Mouse (Mus musculus) embryonic facial prominence, embryonic 11.5 days (tissue): Measurements from ENCODE around the gene Rnaset2b. TPM values are rescaled to one million over a fixed set of nuclear protein-coding genes. Genes with fewer than 3 reads are reported as not detected.
"Not testable (repeated sequence)": the region's sequence is repeated elsewhere in the genome, so short reads cannot be mapped to it uniquely, and the experiment has no call there.

Experiments used
- ATAC-seq: fragments of 200-750 bp; cut with Nextera tagmentation; replicated peaks from 2 replicates; pipeline ENCODE4 v1.8.0; 2017; ENCODE audit warnings: low read depth; ENCODE audit not compliant: insufficient number of reproducible peaks, low FRiP score, low TSS enrichment
- DNase-seq: peaks from one replicate; pipeline ENCODE4 v3.0.0-alpha.2; 2015; ENCODE audit warnings: low spot score
- H3K27ac ChIP-seq: fragments of 300-500 bp; sonication (generic); replicated peaks from 2 replicates; pipeline ENCODE4 v1.5.1; 2014; ENCODE audit warnings: mild to moderate bottlenecking, low read depth, low read length, control low read depth
- H3K27me3 ChIP-seq: fragments of 300-500 bp; sonication (generic); 2 replicates; pipeline ENCODE4 v1.6.1; 2014; ENCODE audit warnings: mild to moderate bottlenecking, low read length, moderate library complexity, mixed read lengths; ENCODE audit not compliant: control insufficient read depth, insufficient read depth
- H3K36me3 ChIP-seq: fragments of 300-500 bp; sonication (generic); replicated peaks from 2 replicates; pipeline ENCODE4 v1.6.1; 2014; ENCODE audit warnings: low read depth, mild to moderate bottlenecking, low read length, moderate library complexity, mixed read lengths; ENCODE audit not compliant: control insufficient read depth, insufficient read depth
- H3K4me1 ChIP-seq: fragments of 300-500 bp; sonication (generic); 2 replicates; pipeline ENCODE4 v1.6.1; 2014; ENCODE audit warnings: low read length, mixed read lengths; ENCODE audit not compliant: control insufficient read depth, insufficient read depth
- H3K4me2 ChIP-seq: fragments of 300-500 bp; sonication (generic); 2 replicates; pipeline ENCODE4 v1.6.1; 2014; ENCODE audit warnings: low read depth, mild to moderate bottlenecking, control low read depth, low read length, moderate library complexity
- H3K4me3 ChIP-seq: fragments of 300-500 bp; sonication (generic); 2 replicates; pipeline ENCODE4 v1.5.1; 2014; ENCODE audit warnings: low read depth, low read length, control low read depth
- H3K9ac ChIP-seq: fragments of 300-500 bp; sonication (generic); replicated peaks from 2 replicates; pipeline ENCODE4 v1.6.1; 2014; ENCODE audit warnings: mild to moderate bottlenecking, control low read depth, low read length
- H3K9me3 ChIP-seq: fragments of 300-500 bp; sonication (generic); replicated peaks from 2 replicates; pipeline ENCODE4 v1.6.1; 2016; ENCODE audit warnings: mild to moderate bottlenecking, low read length, inconsistent platforms, mixed read lengths; ENCODE audit not compliant: control insufficient read depth
- WGBS: fragments of 180-500 bp; shearing (Covaris S2); extraction: QIAGEN DNeasy Blood & Tissue Kit; methylation state at CpG from one replicate; pipeline ENCODE4 v1.1.7; 2014; 5-methylcytosine and 5-hydroxymethylcytosine counted together
- polyA plus RNA-seq: library from polyadenylated mRNA; unstranded; fragments of >200 nt; fragmentation: Nextera tagmentation; extraction: Ambion mirVana; gene quantifications from 2 replicates; pipeline ENCODE4 v1.2.1, GENCODE M21; 2014

Rnaset2b gene
- polyA plus RNA-seq, 1 experiment from 2014 or later: 153 TPM

GRCm38 (mm10) chr17:6996826-6997225 lies 26.4 kb downstream of the Rnaset2b start:
- not testable (repeated sequence) for H3K4me2 ChIP-seq, H3K9me3 ChIP-seq, H3K9ac ChIP-seq, ATAC-seq, H3K36me3 ChIP-seq, H3K4me3 ChIP-seq, DNase-seq, H3K27ac ChIP-seq, H3K4me1 ChIP-seq, H3K27me3 ChIP-seq
- 83% methylated on average over 8 of the region's 8 CpGs for WGBS

- H3K27ac ChIP-seq, H3K4me2 ChIP-seq, H3K9ac ChIP-seq, ATAC-seq, DNase-seq, H3K4me3 ChIP-seq, H3K4me1 ChIP-seq, H3K27me3 ChIP-seq, H3K36me3 ChIP-seq, H3K9me3 ChIP-seq: not testable (repeated sequence)
- WGBS: no CpG with 5 or more reads among the region's 7 CpGs
Measured at GRCm38 (mm10) chr17:6997778-6998490, 27.5 kb downstream of the Rnaset2b start.

- not testable (repeated sequence) for H3K27ac ChIP-seq, H3K4me1 ChIP-seq, DNase-seq, H3K4me3 ChIP-seq, ATAC-seq, H3K36me3 ChIP-seq, H3K4me2 ChIP-seq, H3K27me3 ChIP-seq, H3K9me3 ChIP-seq, H3K9ac ChIP-seq
- 84% methylated on average over 8 of the region's 12 CpGs for WGBS
Measured at GRCm38 (mm10) chr17:7001790-7002585, 31.6 kb downstream of the Rnaset2b start.

GRCm38 (mm10) chr17:7003392-7003791 lies 33.0 kb downstream of the Rnaset2b start:
- H3K27ac ChIP-seq, H3K9me3 ChIP-seq, H3K27me3 ChIP-seq, H3K9ac ChIP-seq, DNase-seq, ATAC-seq, H3K36me3 ChIP-seq, H3K4me1 ChIP-seq, H3K4me2 ChIP-seq, H3K4me3 ChIP-seq: not testable (repeated sequence)
- no CpG with 5 or more reads among the region's 3 CpGs for WGBS

- not testable (repeated sequence) for DNase-seq, H3K4me2 ChIP-seq, H3K4me3 ChIP-seq, H3K9ac ChIP-seq, H3K36me3 ChIP-seq, H3K27me3 ChIP-seq, H3K4me1 ChIP-seq, H3K27ac ChIP-seq, ATAC-seq, H3K9me3 ChIP-seq
- WGBS: 57% methylated on average over 2 of the region's 4 CpGs
Measured at GRCm38 (mm10) chr17:7005646-7006045, 35.2 kb downstream of the Rnaset2b start.

- H3K9ac ChIP-seq, H3K27me3 ChIP-seq, H3K4me3 ChIP-seq, H3K27ac ChIP-seq, ATAC-seq, DNase-seq, H3K9me3 ChIP-seq, H3K4me1 ChIP-seq, H3K36me3 ChIP-seq, H3K4me2 ChIP-seq: not testable (repeated sequence)
Measured at GRCm38 (mm10) chr17:7008885-7009284, 38.5 kb downstream of the Rnaset2b start.

- not testable (repeated sequence) for H3K9me3 ChIP-seq, DNase-seq, H3K36me3 ChIP-seq, H3K27ac ChIP-seq, ATAC-seq, H3K27me3 ChIP-seq, H3K9ac ChIP-seq, H3K4me2 ChIP-seq, H3K4me1 ChIP-seq, H3K4me3 ChIP-seq
- WGBS: no CpG with 5 or more reads among the region's 7 CpGs
Measured at GRCm38 (mm10) chr17:7009440-7009839, 39.0 kb downstream of the Rnaset2b start.

GRCm38 (mm10) chr17:7009901-7010300 lies 39.5 kb downstream of the Rnaset2b start:
- H3K4me3 ChIP-seq, ATAC-seq, H3K9ac ChIP-seq, H3K36me3 ChIP-seq, H3K4me1 ChIP-seq, H3K27ac ChIP-seq, H3K4me2 ChIP-seq, H3K9me3 ChIP-seq, H3K27me3 ChIP-seq: not testable (repeated sequence)
- DNase-seq: peak; percentile 0
- whole genome bisulfite sequencing: 57% methylated on average over 4 of the region's 9 CpGs
